Mouse (Mus musculus): ENCODE measurements at regions not wholly inside any gene's neighbourhood (a gene's known extent, or its start where the extent isn't known, plus 50 kb on each side); places are given as distances from the start of the nearest gene placed in this dataset.

DNA sequence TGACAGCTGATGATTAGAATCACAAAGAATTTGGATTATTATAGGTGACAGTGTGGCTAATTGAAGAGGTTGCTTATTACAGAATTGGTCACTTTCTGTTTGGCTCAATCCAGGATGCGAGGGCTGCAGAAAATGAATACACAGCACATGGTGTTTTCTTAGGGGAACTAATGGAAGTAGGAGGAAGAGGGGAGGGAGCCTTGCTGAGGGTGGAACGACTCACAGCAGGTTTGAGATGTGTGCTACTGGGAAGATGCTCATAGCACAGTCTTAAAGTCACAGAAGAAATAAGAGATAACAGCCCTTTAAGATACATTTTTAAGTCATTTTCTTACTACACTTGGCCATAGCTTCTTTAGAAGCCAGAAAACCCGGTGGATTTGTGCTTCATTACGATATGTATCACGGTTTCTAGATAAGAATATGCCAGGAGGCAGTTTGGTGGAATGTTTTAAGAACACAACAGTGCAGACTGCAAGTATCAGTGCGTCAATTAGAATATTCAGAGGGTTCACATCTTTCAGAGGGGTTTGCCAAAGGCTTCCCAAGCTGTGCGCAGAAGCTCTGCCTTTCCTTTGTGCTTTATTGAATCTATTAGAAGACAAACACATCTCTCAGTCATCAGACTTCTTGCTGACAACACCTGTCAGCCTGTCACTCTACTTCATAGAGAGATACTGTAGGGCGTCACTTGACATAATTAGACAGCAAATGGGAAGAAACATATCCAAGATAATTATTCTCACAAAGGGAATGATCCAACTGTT, 853.7 kb downstream of the Otol1 start:
- DNase-seq (ENCODE audit: low spot score in 2 of 2): no peak

DNA sequence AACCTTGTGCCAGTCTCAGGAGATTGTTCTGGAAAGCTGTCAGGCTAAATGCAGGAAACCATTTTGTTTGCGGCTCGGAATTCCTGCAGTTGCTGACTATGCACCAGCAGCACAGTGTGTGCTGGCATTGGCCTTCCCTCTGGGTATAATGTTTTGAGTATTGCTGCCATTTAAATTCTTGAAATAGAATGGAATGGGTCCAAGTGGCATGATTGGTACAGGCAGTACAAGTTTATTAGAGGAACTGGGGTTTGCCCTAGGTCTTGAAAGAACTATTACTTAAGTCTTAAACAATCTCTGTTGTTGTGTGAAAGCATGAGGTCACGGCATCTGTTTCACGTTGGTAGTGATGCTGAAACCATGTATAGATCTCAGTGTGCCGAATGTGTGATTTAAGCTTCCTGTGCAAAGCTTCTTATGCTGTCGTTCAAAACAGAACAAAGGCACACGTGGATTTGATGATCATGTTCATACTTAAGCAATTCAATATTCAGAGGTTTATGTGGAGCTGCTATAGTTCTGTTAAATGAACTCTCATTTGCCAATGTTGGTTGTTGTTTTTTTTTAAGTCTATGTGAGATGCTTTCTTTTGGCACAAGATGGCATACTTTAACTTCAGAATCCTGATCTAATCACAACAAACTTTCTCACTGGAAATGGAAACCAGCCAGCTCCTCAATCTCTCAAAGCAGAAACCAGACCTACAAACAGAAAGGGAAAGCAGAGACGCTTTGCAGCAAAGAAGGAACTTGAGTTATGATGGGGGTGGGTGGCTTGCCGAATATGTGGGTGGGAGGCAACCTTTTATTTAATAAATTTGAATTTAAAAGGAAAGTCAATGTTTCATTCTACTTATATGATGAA, 866.5 kb downstream of the Otol1 start:
- peak in 1 of 2 experiments; percentile 2 for DNase-seq (ENCODE audit: low spot score in 2 of 2)

GRCm38 (mm10) chr3:70874614-70875013, 867.2 kb downstream of the Otol1 start:
- DNase-seq (ENCODE audit: low spot score in 2 of 2): no peak
